Mouse (Mus musculus): ENCODE data around the gene Pih1d1.
A peak's percentile ranks its signal among the peaks of the same experiment; 100 is the strongest.
"Not testable (repeated sequence)": the region's sequence is repeated elsewhere in the genome, so short reads cannot be mapped to it uniquely, and the experiment has no call there.

Pih1d1 gene

GRCm38 (mm10) chr7:45154096-45154992, at the start of gene Pih1d1, which contains the start of gene Aldh16a1:
TSS of gene Pih1d1 (plus strand) at chr7:45154303.
TSS of gene Aldh16a1 (minus strand) at chr7:45154584.
- DNase-seq (ENCODE audit: low read depth), result peak; percentile 95

GRCm38 (mm10) chr7:45104941-45105340, 49.2 kb upstream of the Pih1d1 start:
- no peak for DNase-seq (ENCODE audit: low read depth)

GRCm38 (mm10) chr7:45105491-45105890, 48.6 kb upstream of the Pih1d1 start:
- DNase-seq (ENCODE audit: low read depth), result no peak

- no peak for DNase-seq (ENCODE audit: low read depth)
Observed at GRCm38 (mm10) chr7:45106441-45106840, 47.7 kb upstream of the Pih1d1 start.

GRCm38 (mm10) chr7:45107052-45107645, 47.0 kb upstream of the Pih1d1 start:
- no peak for DNase-seq (ENCODE audit: low read depth)

- DNase-seq (ENCODE audit: low read depth), result not testable (repeated sequence)
Observed at GRCm38 (mm10) chr7:45110089-45110488, 44.0 kb upstream of the Pih1d1 start.

GRCm38 (mm10) chr7:45111940-45112339, 42.2 kb upstream of the Pih1d1 start:
- no peak for DNase-seq (ENCODE audit: low read depth)

- DNase-seq (ENCODE audit: low read depth), result no peak
Observed at GRCm38 (mm10) chr7:45112529-45112928, 41.6 kb upstream of the Pih1d1 start.

- DNase-seq (ENCODE audit: low read depth), result no peak
Observed at GRCm38 (mm10) chr7:45113476-45113875, 40.6 kb upstream of the Pih1d1 start.

GRCm38 (mm10) chr7:45117566-45117965, 36.5 kb upstream of the Pih1d1 start:
- no peak for DNase-seq (ENCODE audit: low read depth)

GRCm38 (mm10) chr7:45118336-45118735, 35.8 kb upstream of the Pih1d1 start:
- no peak for DNase-seq (ENCODE audit: low read depth)

- no peak for DNase-seq (ENCODE audit: low read depth)
Observed at GRCm38 (mm10) chr7:45119780-45120709, 34.1 kb upstream of the Pih1d1 start.

GRCm38 (mm10) chr7:45121404-45121803, 32.7 kb upstream of the Pih1d1 start:
- DNase-seq (ENCODE audit: low read depth), result no peak

GRCm38 (mm10) chr7:45121966-45122365, 32.1 kb upstream of the Pih1d1 start:
- no peak for DNase-seq (ENCODE audit: low read depth)

GRCm38 (mm10) chr7:45122561-45123185, 31.4 kb upstream of the Pih1d1 start:
- DNase-seq (ENCODE audit: low read depth), result no peak

- DNase-seq (ENCODE audit: low read depth), result no peak
Observed at GRCm38 (mm10) chr7:45123186-45123570, 30.9 kb upstream of the Pih1d1 start.

GRCm38 (mm10) chr7:45124224-45125143, 29.6 kb upstream of the Pih1d1 start, which contains the start of gene Rps11:
TSS of gene Rps11 (minus strand) at chr7:45124439.
- peak; percentile 100 for DNase-seq (ENCODE audit: low read depth)

- no peak for DNase-seq (ENCODE audit: low read depth)
Observed at GRCm38 (mm10) chr7:45125144-45125600, 28.9 kb upstream of the Pih1d1 start.

- DNase-seq (ENCODE audit: low read depth), result not testable (repeated sequence)
Observed at GRCm38 (mm10) chr7:45125649-45126048, 28.5 kb upstream of the Pih1d1 start.

- DNase-seq (ENCODE audit: low read depth), result no peak
Observed at GRCm38 (mm10) chr7:45126147-45126843, 27.8 kb upstream of the Pih1d1 start.

All from c-Kit-positive CD71-negative TER-119-negative erythroid progenitor cells, embryonic 14.5 days (primary cell).